In genomic region chr5:67633138-67633782, GRCm38 (mm10) we compare ENCODE assay signal across 9 mouse cellular contexts. TPM values are rescaled to one million over a fixed set of nuclear protein-coding genes. Genes with fewer than 3 reads are reported as not detected.
DNase-seq lines count a peak whose midpoint lies in the region; ATAC-seq lines count a peak whose summit lies in the region.
"Had no signal": no experiment of that assay in that cellular context is flagged by ENCODE, and none has a peak within 500 bp of the region (broad histone marks: within the 10 kb centered on the region; RNA-seq: fewer than 3 reads in every experiment).

No protein-coding gene starts in this region.

- H3K4me3 ChIP-seq in heart, embryonic 12.5 days: no peak overlapping the region
- no peak overlapping the region for H3K4me3 ChIP-seq in forebrain, embryonic 16.5 days (replicated peaks; ENCODE audit: low read length)
- no peak overlapping the region for H3K4me3 ChIP-seq in midbrain, embryonic 14.5 days (replicated peaks; ENCODE audit: low read depth, low read length)

- no peak for ATAC-seq in heart, embryonic 12.5 days (ENCODE audit: insufficient number of reproducible peaks, low FRiP score)
- peak; percentile 59 for ATAC-seq in forebrain, embryonic 16.5 days
- peak; percentile 81; the same call in 1 of the 2 replicates for ATAC-seq in midbrain, embryonic 14.5 days (ENCODE audit: low FRiP score, low TSS enrichment)

- no peaks in the 10 kb centered on the region for H3K9me3 ChIP-seq in heart, embryonic 12.5 days (replicated peaks)
- H3K9me3 ChIP-seq in forebrain, embryonic 16.5 days (ENCODE audit: control insufficient read depth, low read length): no peaks in the 10 kb centered on the region
- H3K9me3 ChIP-seq in midbrain, embryonic 14.5 days (ENCODE audit: control insufficient read depth, low read length): no peaks in the 10 kb centered on the region

- H3K9ac ChIP-seq in heart, embryonic 12.5 days: no peak overlapping the region
- no peak overlapping the region for H3K9ac ChIP-seq in forebrain, embryonic 16.5 days (replicated peaks; ENCODE audit: low read depth, low read length)
- no peak overlapping the region for H3K9ac ChIP-seq in midbrain, embryonic 14.5 days (replicated peaks; ENCODE audit: low read length)
- H3K9ac ChIP-seq: liver, embryonic 14.5 days had no signal

- no peak for DNase-seq in heart, adult 8-10 months (ENCODE audit: low spot score)
- DNase-seq in ZHBTc4 (ENCODE audit: low read depth, low spot score): peak; percentile 77
- DNase-seq in midbrain, embryonic 14.5 days: peak; percentile 69
- no peak for DNase-seq in layer of hippocampus, postnatal 25 days (ENCODE audit: extremely low spot score in 1 of 2, low spot score in 1 of 2)
- no peak for DNase-seq in ovary, postnatal 10 days (ENCODE audit: low spot score)
- no peak for DNase-seq in urinary bladder, postnatal 14 days (ENCODE audit: low spot score)

- no peaks in the 10 kb centered on the region for H3K27me3 ChIP-seq in heart, embryonic 12.5 days (replicated peaks)
- H3K27me3 ChIP-seq in forebrain, embryonic 16.5 days (replicated peaks; ENCODE audit: control insufficient read depth, insufficient read depth, low read length): no peaks in the 10 kb centered on the region
- H3K27me3 ChIP-seq in midbrain, embryonic 14.5 days (ENCODE audit: control insufficient read depth, insufficient read depth, low read length): peaks cover 55% of the 10 kb centered on the region

- peaks cover 10% of the 10 kb centered on the region for H3K4me1 ChIP-seq in heart, embryonic 12.5 days (replicated peaks)
- peaks cover 16% of the 10 kb centered on the region for H3K4me1 ChIP-seq in forebrain, embryonic 16.5 days (replicated peaks; ENCODE audit: control insufficient read depth, insufficient read depth, low read length)
- H3K4me1 ChIP-seq in midbrain, embryonic 14.5 days (ENCODE audit: control insufficient read depth, insufficient read depth, low read length): peaks cover 17% of the 10 kb centered on the region; the same call in 1 of the 2 replicates

- no peak overlapping the region for H3K27ac ChIP-seq in heart, embryonic 12.5 days (ENCODE audit: poor library complexity, severe bottlenecking)
- H3K27ac ChIP-seq in forebrain, embryonic 16.5 days (ENCODE audit: low read length): no peak overlapping the region
- 0 out of 2 replicates have a peak overlapping the region, but pooled peaks have one; percentile 9 for H3K27ac ChIP-seq in midbrain, embryonic 14.5 days (replicated peaks; ENCODE audit: low read depth, low read length)
- H3K27ac ChIP-seq: liver, embryonic 14.5 days had no signal

- 31% methylated on average over 7 of the region's 7 CpGs for WGBS in heart, embryonic 12.5 days
- WGBS in forebrain, embryonic 16.5 days: 5% methylated on average over 7 of the region's 7 CpGs
- 4% methylated on average over 7 of the region's 7 CpGs for WGBS in midbrain, embryonic 14.5 days

- H3K4me2 ChIP-seq in heart, embryonic 12.5 days: peak overlapping the region; percentile 50; the same call in 1 of the 2 replicates
- peak overlapping the region; percentile 24 for H3K4me2 ChIP-seq in forebrain, embryonic 16.5 days (ENCODE audit: low read length)
- peak overlapping the region; percentile 27; the same call in 1 of the 2 replicates for H3K4me2 ChIP-seq in midbrain, embryonic 14.5 days (ENCODE audit: low read length)

- H3K36me3 ChIP-seq in heart, embryonic 12.5 days: no peaks in the 10 kb centered on the region
- H3K36me3 ChIP-seq in forebrain, embryonic 16.5 days (ENCODE audit: control insufficient read depth, insufficient read depth): 0 out of 2 replicates have a peak, but pooled peaks cover 2% of the 10 kb centered on the region
- H3K36me3 ChIP-seq in midbrain, embryonic 14.5 days (ENCODE audit: control insufficient read depth, insufficient read depth, low read length): peaks cover 20% of the 10 kb centered on the region; the same call in 1 of the 2 replicates

RNA-seq across cellular contexts. Expression of gene Shisa3, which starts 25.6 kb away (rescaled TPM):
- 2.7 and 2.8 TPM in 2 replicates for polyA plus RNA-seq in heart, embryonic 12.5 days (2016; fragmentation: Nextera tagmentation; extraction: Ambion mirVana)
- 1 to 10 TPM; 1.4 to 1.9 (median 1.6) TPM for total RNA-seq in heart, adult 8-10 months (2022)
- 1.1 and 2.8 TPM in 2 replicates for polyA plus RNA-seq in forebrain, embryonic 16.5 days (2015; fragmentation: Nextera tagmentation; extraction: Ambion mirVana)
- polyA plus RNA-seq in midbrain, embryonic 14.5 days (2014; fragmentation: Nextera tagmentation; extraction: Ambion mirVana): 24.7 and 32.7 TPM in 2 replicates
- total RNA-seq in layer of hippocampus, postnatal 25 days (2021): under 1 TPM; 0.27 to 0.68 TPM

Comparison
In these comparisons a context has a peak if more than half of its experiments do, and no peak if none do; other contexts are left out.
1. DNase-seq: peak in ZHBTc4 (single experiment) and midbrain, embryonic 14.5 days (single experiment); none in heart, adult 8-10 months (single experiment), layer of hippocampus, postnatal 25 days (0 of 2), ovary, postnatal 10 days (single experiment) and urinary bladder, postnatal 14 days (single experiment).
2. Peak in every context shown above with its lines, with median percentiles within 50 percentile points of each other: H3K4me2 ChIP-seq.